Mouse (Mus musculus): ENCODE data around the gene Ttc21b.

DNA sequence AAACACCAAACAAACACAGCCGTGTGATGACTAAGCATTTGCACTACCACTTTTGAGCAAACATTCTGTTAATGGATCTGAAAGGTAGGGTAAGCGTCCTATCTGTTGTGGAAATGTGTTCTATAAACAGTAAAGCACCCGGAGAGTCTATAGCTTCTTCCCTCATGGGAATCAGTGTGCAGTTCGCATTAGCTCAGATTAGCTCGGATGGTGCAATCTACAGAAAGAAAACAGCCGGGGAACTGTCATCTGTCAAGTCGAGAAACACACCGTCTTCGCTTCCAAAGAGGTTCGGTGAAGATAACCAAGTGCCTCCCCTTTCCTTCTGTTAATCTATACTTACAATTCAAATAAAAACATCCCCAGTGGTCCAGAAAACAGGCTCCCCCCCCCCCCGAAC is 85.7 kb downstream of the Ttc21b start:
- TF ChIP-seq CTCF (IDR thresholded peaks at IDR 0.05; ENCODE audit: borderline replicate concordance, insufficient read depth, low read length) (no peak), POLR2A (IDR thresholded peaks at IDR 0.05; ENCODE audit: low read depth, low read length) (no peak)
